In the genomic region with DNA sequence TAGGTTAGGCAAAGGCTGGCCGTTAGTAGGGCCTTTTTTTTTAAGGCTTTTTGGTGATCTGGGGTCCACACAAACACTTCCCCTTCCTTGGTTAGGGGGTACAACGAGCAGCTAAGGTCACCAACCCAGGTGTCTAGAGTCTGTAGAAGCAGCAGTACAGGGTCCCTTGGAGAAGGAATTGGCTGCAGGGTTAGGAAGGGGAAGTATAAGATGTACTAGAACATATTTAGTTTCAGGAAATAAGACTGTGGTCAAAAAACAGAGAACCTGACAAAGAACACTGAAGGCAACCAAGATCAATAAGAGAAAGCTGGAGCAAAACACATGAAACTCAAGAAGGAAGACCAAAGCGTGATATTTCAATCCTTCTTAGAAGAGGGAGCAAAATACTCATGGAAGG, we compare ENCODE assay signal across 12 mouse cellular contexts. TPM values are rescaled to one million over a fixed set of nuclear protein-coding genes. Genes with fewer than 3 reads are reported as not detected.
ATAC-seq lines count a peak whose summit lies in the region.
"Had no signal": no experiment of that assay in that cellular context is flagged by ENCODE, and none has a peak within 500 bp of the region (broad histone marks: within the 10 kb centered on the region; RNA-seq: fewer than 3 reads in every experiment).

No protein-coding gene starts in this region.

- no peak overlapping the region for H3K27ac ChIP-seq in intestine, embryonic 16.5 days (ENCODE audit: low read length)
- H3K27ac ChIP-seq in kidney, embryonic 15.5 days = no peak overlapping the region
- H3K27ac ChIP-seq: embryonic facial prominence, embryonic 10.5 days; embryonic facial prominence, embryonic 12.5 days had no signal

- H3K4me1 ChIP-seq in intestine, embryonic 16.5 days (ENCODE audit: control insufficient read depth, insufficient read depth, low read length) = no peaks in the 10 kb centered on the region
- no peaks in the 10 kb centered on the region for H3K4me1 ChIP-seq in kidney, embryonic 15.5 days
- H3K4me1 ChIP-seq: embryonic facial prominence, embryonic 10.5 days; embryonic facial prominence, embryonic 12.5 days had no signal

- H3K4me2 ChIP-seq in intestine, embryonic 16.5 days (ENCODE audit: low read depth, low read length) = no peak overlapping the region
- H3K4me2 ChIP-seq in kidney, embryonic 15.5 days = no peak overlapping the region
- H3K4me2 ChIP-seq: embryonic facial prominence, embryonic 12.5 days had no signal

- H3K4me3 ChIP-seq in intestine, embryonic 16.5 days (ENCODE audit: low read length) = no peak overlapping the region
- no peak overlapping the region for H3K4me3 ChIP-seq in kidney, embryonic 15.5 days (replicated peaks)
- H3K4me3 ChIP-seq: embryonic facial prominence, embryonic 10.5 days; embryonic facial prominence, embryonic 12.5 days had no signal

- H3K9me3 ChIP-seq in intestine, embryonic 16.5 days (ENCODE audit: control insufficient read depth, low read length) = no peaks in the 10 kb centered on the region; the same call in 1 of the 2 replicates
- H3K9me3 ChIP-seq in kidney, embryonic 15.5 days (replicated peaks) = no peaks in the 10 kb centered on the region
- H3K9me3 ChIP-seq: embryonic facial prominence, embryonic 10.5 days; embryonic facial prominence, embryonic 12.5 days had no signal

- WGBS in intestine, embryonic 16.5 days = 73% methylated on average over 3 of the region's 3 CpGs
- WGBS in kidney, embryonic 15.5 days = 83% methylated on average over 3 of the region's 3 CpGs

- H3K27me3 ChIP-seq in intestine, embryonic 16.5 days (replicated peaks; ENCODE audit: control insufficient read depth, insufficient read depth, low read length) = no peaks in the 10 kb centered on the region
- no peaks in the 10 kb centered on the region for H3K27me3 ChIP-seq in kidney, embryonic 15.5 days
- H3K27me3 ChIP-seq: embryonic facial prominence, embryonic 12.5 days had no signal

- no peaks in the 10 kb centered on the region for H3K36me3 ChIP-seq in intestine, embryonic 16.5 days (ENCODE audit: control insufficient read depth, insufficient read depth, low read length)
- no peaks in the 10 kb centered on the region for H3K36me3 ChIP-seq in kidney, embryonic 15.5 days
- H3K36me3 ChIP-seq: embryonic facial prominence, embryonic 10.5 days; embryonic facial prominence, embryonic 12.5 days had no signal

- ATAC-seq in common myeloid progenitor, adult 5-6 weeks (replicated peaks; ENCODE audit: low read depth, poor library complexity, severe bottlenecking) = peak; percentile 71
- peak; percentile 81 for ATAC-seq in granulocyte monocyte progenitor cell, adult 5-6 weeks (replicated peaks; ENCODE audit: poor library complexity, severe bottlenecking)
- ATAC-seq in megakaryocyte progenitor cell, adult 5-6 weeks (replicated peaks; ENCODE audit: poor library complexity) = peak; percentile 55
- no peak for ATAC-seq in intestine, embryonic 16.5 days
- ATAC-seq in kidney, embryonic 15.5 days (replicated peaks; ENCODE audit: low FRiP score) = no peak
- ATAC-seq: forebrain, embryonic 14.5 days; forebrain, embryonic 16.5 days had no signal

- H3K9ac ChIP-seq in intestine, embryonic 16.5 days (ENCODE audit: low read depth, low read length) = no peak overlapping the region
- no peak overlapping the region for H3K9ac ChIP-seq in kidney, embryonic 15.5 days
- H3K9ac ChIP-seq: embryonic facial prominence, embryonic 12.5 days had no signal

RNA-seq across cellular contexts. Expression of a gene that starts 21.6 kb away (rescaled TPM):
- total RNA-seq in common myeloid progenitor, adult 5-6 weeks (2017) = 0.55 and 0.68 TPM in 2 replicates
- total RNA-seq in granulocyte monocyte progenitor cell, adult 5-6 weeks (2014; fragmentation: Nextera tagmentation) = not detected in 2 replicates
- not detected in 2 replicates for total RNA-seq in granulocyte monocyte progenitor cell, adult 5-6 weeks (2017)
- total RNA-seq in megakaryocyte progenitor cell, adult 5-6 weeks (2015) = 0.10 TPM in 1 of 2 replicates, not detected in the other
- 0.04 and 0.54 TPM in 2 replicates for total RNA-seq in megakaryocyte progenitor cell, adult 5-6 weeks (2017)
- 3.0 and 3.6 TPM in 2 replicates for polyA plus RNA-seq in intestine, embryonic 16.5 days (2015; fragmentation: Nextera tagmentation; extraction: Ambion mirVana)
- polyA plus RNA-seq in kidney, embryonic 15.5 days (2015; fragmentation: Nextera tagmentation; extraction: Ambion mirVana) = 32.9 and 35.3 TPM in 2 replicates
- total RNA-seq: MEL had no signal
- polyA plus RNA-seq: C2C12 had no signal

RNA-seq across cellular contexts. Expression of a gene that starts 30.1 kb away (rescaled TPM):
- total RNA-seq in common myeloid progenitor, adult 5-6 weeks (2017) = 78.1 and 85.9 TPM in 2 replicates
- total RNA-seq in granulocyte monocyte progenitor cell, adult 5-6 weeks (2014; fragmentation: Nextera tagmentation) = 230 and 261 TPM in 2 replicates
- 411 and 415 TPM in 2 replicates for total RNA-seq in granulocyte monocyte progenitor cell, adult 5-6 weeks (2017)
- total RNA-seq in megakaryocyte progenitor cell, adult 5-6 weeks (2015) = 276 and 297 TPM in 2 replicates
- 305 and 319 TPM in 2 replicates for total RNA-seq in megakaryocyte progenitor cell, adult 5-6 weeks (2017)
- 0.21 and 0.46 TPM in 2 replicates for polyA plus RNA-seq in intestine, embryonic 16.5 days (2015; fragmentation: Nextera tagmentation; extraction: Ambion mirVana)
- polyA plus RNA-seq in kidney, embryonic 15.5 days (2015; fragmentation: Nextera tagmentation; extraction: Ambion mirVana) = 0.18 and 0.54 TPM in 2 replicates
- total RNA-seq: MEL had no signal
- polyA plus RNA-seq: cortical plate, adult 2 months; forebrain, embryonic 16.5 days had no signal

Comparison
In these comparisons a context has a peak if more than half of its experiments do, and no peak if none do; other contexts are left out.
1. ATAC-seq: peak in common myeloid progenitor, adult 5-6 weeks (single experiment), granulocyte monocyte progenitor cell, adult 5-6 weeks (single experiment) and megakaryocyte progenitor cell, adult 5-6 weeks (single experiment); none in intestine, embryonic 16.5 days (single experiment) and kidney, embryonic 15.5 days (single experiment).